Mouse (Mus musculus): ENCODE data around the gene Igsf3. TPM values are rescaled to one million over a fixed set of nuclear protein-coding genes. Genes with fewer than 3 reads are reported as not detected.

The Igsf3 gene
- total RNA-seq (2023) = 1 to 10 TPM in 1 of 2 experiments, under 1 TPM in 1; 0.62 to 1.2 TPM

GRCm38 (mm10) chr3:101376538-101377247 is at the start of gene Igsf3:
Gene Igsf3, plus strand, starts transcription at chr3:101377083.

Other genes starting within 250 kb of the Igsf3 start
- gene Cd2, start 89.1 kb upstream of the Igsf3 start, total RNA-seq (2023) = 1 to 10 TPM; 3.4 to 5.5 TPM
- gene Atp1a1, start 227.6 kb downstream of the Igsf3 start, total RNA-seq (2023) = 100 to 1,000 TPM in 1 of 2 experiments, 10 to 100 TPM in 1; 80.6 to 104 TPM